Mouse (Mus musculus) MEL (cell line): Measurements from ENCODE around the gene Cd82.

Experiments
- CTCF ChIP-seq, 3 experiments: IDR thresholded peaks in 2 of 3; conservative IDR thresholded peaks in 1 of 3; 2 replicates each; pipeline ENCODE4 v1.5.1; 2011 to 2012; ENCODE audit warnings: low read length in 3 of 3, low read depth in 2 of 3, mild to moderate bottlenecking in 2 of 3, improper control_type of control experiment in 1 of 3, inconsistent platforms in 1 of 3, mixed read lengths in 1 of 3, moderate library complexity in 1 of 3; ENCODE audit not compliant: control insufficient read depth in 1 of 3, insufficient read depth in 1 of 3, poor library complexity in 1 of 3, severe bottlenecking in 1 of 3
- EP300 ChIP-seq, 2 experiments: IDR thresholded peaks; 2 replicates each; pipeline ENCODE4 v1.6.1; 2011; ENCODE audit warnings: improper control_type of control experiment in 2 of 2, low read length in 2 of 2, low read depth in 1 of 2, mild to moderate bottlenecking in 1 of 2
- MAX ChIP-seq: IDR thresholded peaks from 2 replicates; pipeline ENCODE4 v1.6.1; 2011; ENCODE audit warnings: low read length, improper control_type of control experiment
- POLR2A ChIP-seq, 2 experiments: IDR thresholded peaks; 2 replicates each; pipeline ENCODE4 v1.6.1; 2011 to 2012; ENCODE audit warnings: low read length in 2 of 2, mild to moderate bottlenecking in 2 of 2, control low read depth in 1 of 2, improper control_type of control experiment in 1 of 2, low read depth in 1 of 2, moderate library complexity in 1 of 2; ENCODE audit not compliant: control insufficient read depth in 1 of 2, insufficient read depth in 1 of 2, poor library complexity in 1 of 2
- POLR2AphosphoS2 ChIP-seq: IDR thresholded peaks from 2 replicates; pipeline ENCODE4 v1.6.1; 2011; ENCODE audit warnings: low read length, improper control_type of control experiment
- RCOR1 ChIP-seq: IDR thresholded peaks from 2 replicates; pipeline ENCODE4 v1.6.1; 2012; ENCODE audit warnings: low read depth, mild to moderate bottlenecking, inconsistent platforms, low read length, improper control_type of control experiment
- TAL1 ChIP-seq: IDR thresholded peaks from 2 replicates; pipeline ENCODE4 v1.6.1; 2012; ENCODE audit warnings: mild to moderate bottlenecking, inconsistent platforms, low read length, moderate library complexity, mixed read lengths
- TBP ChIP-seq: IDR thresholded peaks from 2 replicates; pipeline ENCODE4 v1.8.0; 2011; ENCODE audit warnings: low read depth, low read length, improper control_type of control experiment
- ZNF384 ChIP-seq: IDR thresholded peaks from 2 replicates; pipeline ENCODE4 v1.6.1; 2012; ENCODE audit warnings: low read depth, mild to moderate bottlenecking, inconsistent platforms, low read length, improper control_type of control experiment

DNA sequence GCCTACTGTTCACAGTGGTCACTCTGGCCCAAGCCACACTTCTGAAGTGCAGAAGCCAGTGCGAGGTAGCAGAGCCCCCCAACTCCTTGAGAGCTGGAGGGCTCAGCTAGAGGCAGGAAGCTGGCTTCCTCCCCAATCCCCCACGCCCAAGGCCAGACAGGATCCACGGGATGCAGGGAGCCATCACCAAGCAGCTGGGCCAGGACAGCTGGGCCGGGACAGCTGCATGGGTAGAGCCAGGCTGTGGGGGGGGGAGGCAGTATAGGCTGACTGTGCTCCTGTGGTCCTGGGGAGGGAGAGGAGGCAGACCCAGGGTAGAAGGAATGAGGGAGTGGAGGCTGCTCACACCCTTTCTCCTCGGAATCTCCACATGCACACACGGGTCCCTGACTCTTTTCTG is 24.6 kb downstream of the Cd82 start:
- TF ChIP-seq TAL1 (no peak), EP300 (IDR thresholded peaks at IDR 0.05; ENCODE audit: low read depth in 1 of 2, low read length in 2 of 2) (no peak), RCOR1 (no peak), TBP (no peak), MAX (no peak), CTCF (IDR thresholded peaks at IDR 0.05 in 2 of 3, conservative IDR thresholded peaks at IDR 0.05 in 1 of 3; ENCODE audit: control insufficient read depth in 1 of 3, insufficient read depth in 1 of 3, low read depth in 2 of 3, low read length in 3 of 3, poor library complexity in 1 of 3, severe bottlenecking in 1 of 3) (no peak), POLR2AphosphoS2 (no peak), POLR2A (IDR thresholded peaks at IDR 0.05; ENCODE audit: control insufficient read depth in 1 of 2, insufficient read depth in 1 of 2, low read depth in 1 of 2, low read length in 2 of 2, poor library complexity in 1 of 2) (no peak), ZNF384 (no peak)
